In genomic region chr10:59615981-59616520, GRCm38 (mm10) we compare ENCODE assay signal across 8 mouse cellular contexts. TPM values are rescaled to one million over a fixed set of nuclear protein-coding genes. Genes with fewer than 3 reads are reported as not detected.
DNase-seq lines count a peak whose midpoint lies in the region; ATAC-seq and TF ChIP-seq lines count a peak whose summit lies in the region.

Gene Gm10322 (plus strand): TSS chr10:59616063.

- peak; percentile 21; the same call in 1 of the 2 replicates for TF ChIP-seq CTCF in gastrocnemius, adult 2 months (IDR thresholded peaks at IDR 0.05)
- TF ChIP-seq CTCF in stomach, postnatal 0 days (IDR thresholded peaks at IDR 0.05; ENCODE audit: low read depth): peak; percentile 43

- H3K9me3 ChIP-seq in neural tube, embryonic 11.5 days (ENCODE audit: control insufficient read depth, low read length): no peaks in the 10 kb centered on the region
- no peaks in the 10 kb centered on the region for H3K9me3 ChIP-seq in limb, embryonic 14.5 days (ENCODE audit: control insufficient read depth, low read length)
- no peaks in the 10 kb centered on the region for H3K9me3 ChIP-seq in midbrain, embryonic 13.5 days
- H3K9me3 ChIP-seq in stomach, postnatal 0 days (ENCODE audit: control insufficient read depth, low read length): no peaks in the 10 kb centered on the region

- H3K4me1 ChIP-seq in neural tube, embryonic 11.5 days (ENCODE audit: control insufficient read depth, insufficient read depth, low read length): peaks cover 6% of the 10 kb centered on the region; the same call in 1 of the 2 replicates
- peaks cover 24% of the 10 kb centered on the region for H3K4me1 ChIP-seq in limb, embryonic 14.5 days (ENCODE audit: control insufficient read depth, insufficient read depth, low read length)
- H3K4me1 ChIP-seq in midbrain, embryonic 13.5 days (replicated peaks): peaks cover 24% of the 10 kb centered on the region
- H3K4me1 ChIP-seq in stomach, postnatal 0 days (replicated peaks; ENCODE audit: control insufficient read depth, insufficient read depth): no peaks in the 10 kb centered on the region; the same call in 1 of the 2 replicates

- H3K27ac ChIP-seq in neural tube, embryonic 11.5 days (ENCODE audit: low read depth, low read length): peak within 1 kb of the TSS; percentile 86
- peak within 1 kb of the TSS; percentile 90 for H3K27ac ChIP-seq in gastrocnemius, adult 2 months
- peak within 1 kb of the TSS; percentile 86 for H3K27ac ChIP-seq in limb, embryonic 14.5 days (replicated peaks; ENCODE audit: low read depth, low read length)
- peak within 1 kb of the TSS; percentile 90 for H3K27ac ChIP-seq in midbrain, embryonic 13.5 days
- peak within 1 kb of the TSS; percentile 95 for H3K27ac ChIP-seq in stomach, postnatal 0 days (replicated peaks)

- peak within 1 kb of the TSS; percentile 95 for H3K9ac ChIP-seq in neural tube, embryonic 11.5 days (ENCODE audit: low read length)
- H3K9ac ChIP-seq in limb, embryonic 14.5 days (ENCODE audit: low read depth, low read length, severe bottlenecking): peak within 1 kb of the TSS; percentile 94
- H3K9ac ChIP-seq in midbrain, embryonic 13.5 days (replicated peaks): peak within 1 kb of the TSS; percentile 95
- peak within 1 kb of the TSS; percentile 97 for H3K9ac ChIP-seq in stomach, postnatal 0 days (ENCODE audit: low read length)

- WGBS in neural tube, embryonic 11.5 days: under 1% methylated on average over 43 of the region's 51 CpGs
- 0% methylated on average over 22 of the region's 51 CpGs for WGBS in limb, embryonic 14.5 days
- under 1% methylated on average over 36 of the region's 51 CpGs for WGBS in midbrain, embryonic 13.5 days
- WGBS in stomach, postnatal 0 days: under 1% methylated on average over 34 of the region's 51 CpGs

- ATAC-seq in neural tube, embryonic 11.5 days (ENCODE audit: insufficient read depth, low FRiP score, low TSS enrichment): peak; percentile 82
- peak; percentile 46 for ATAC-seq in common myeloid progenitor, adult 5-6 weeks (replicated peaks; ENCODE audit: low read depth, poor library complexity, severe bottlenecking)
- ATAC-seq in limb, embryonic 14.5 days (ENCODE audit: low FRiP score, low read depth): peak; percentile 70
- ATAC-seq in midbrain, embryonic 13.5 days: peak; percentile 89
- ATAC-seq in stomach, postnatal 0 days (ENCODE audit: low FRiP score, low TSS enrichment): peak; percentile 87

- TF ChIP-seq EP300 in stomach, postnatal 0 days (optimal IDR thresholded peaks at IDR 0.05): no peak

- no peaks in the 10 kb centered on the region for H3K27me3 ChIP-seq in neural tube, embryonic 11.5 days (ENCODE audit: control insufficient read depth, insufficient read depth, low read length)
- H3K27me3 ChIP-seq in limb, embryonic 14.5 days (ENCODE audit: control insufficient read depth, insufficient read depth, low read length): no peaks in the 10 kb centered on the region
- peaks cover 7% of the 10 kb centered on the region for H3K27me3 ChIP-seq in midbrain, embryonic 13.5 days
- no peaks in the 10 kb centered on the region for H3K27me3 ChIP-seq in stomach, postnatal 0 days (ENCODE audit: control insufficient read depth, insufficient read depth, low read length)

- DNase-seq in neural tube, embryonic 11.5 days (ENCODE audit: low spot score): peak; percentile 68
- DNase-seq in neural tube, embryonic 10.5 days (ENCODE audit: extremely low spot score, low spot score): no peak
- DNase-seq in gastrocnemius, adult 2 months: peak; percentile 89
- peak; percentile 72 for DNase-seq in induced T-regulatory cell, adult 2 months (ENCODE audit: low read depth)
- DNase-seq in limb, embryonic 14.5 days (ENCODE audit: low spot score): peak; percentile 55
- DNase-seq in stomach, postnatal 0 days (ENCODE audit: low spot score): peak; percentile 81

- intact Hi-C loops in gastrocnemius, adult 2 months (cut with DNase I): loop anchor here (2.0 to 10.0 kb wide), 4 partner anchors 87 to 259 kb away; partner anchors contain the start of genes Dnajb12 and Micu1

- no peak for TF ChIP-seq POLR2A in limb, embryonic 14.5 days (IDR thresholded peaks at IDR 0.05; ENCODE audit: borderline replicate concordance, extremely low read depth, insufficient read depth, insufficient read length)

- H3K36me3 ChIP-seq in neural tube, embryonic 11.5 days (ENCODE audit: control insufficient read depth, insufficient read depth, low read length): no peaks in the 10 kb centered on the region
- H3K36me3 ChIP-seq in limb, embryonic 14.5 days (ENCODE audit: control insufficient read depth, insufficient read depth, low read length): no peaks in the 10 kb centered on the region
- no peaks in the 10 kb centered on the region for H3K36me3 ChIP-seq in midbrain, embryonic 13.5 days
- H3K36me3 ChIP-seq in stomach, postnatal 0 days (ENCODE audit: control insufficient read depth, insufficient read depth, low read length): no peaks in the 10 kb centered on the region

- H3K4me2 ChIP-seq in neural tube, embryonic 11.5 days (ENCODE audit: low read depth): peak within 1 kb of the TSS; percentile 86
- H3K4me2 ChIP-seq in limb, embryonic 14.5 days (replicated peaks; ENCODE audit: low read depth, low read length, severe bottlenecking): peak within 1 kb of the TSS; percentile 84
- H3K4me2 ChIP-seq in midbrain, embryonic 13.5 days (replicated peaks): peak within 1 kb of the TSS; percentile 85
- H3K4me2 ChIP-seq in stomach, postnatal 0 days (replicated peaks; ENCODE audit: low read depth): peak within 1 kb of the TSS; percentile 81

- peak within 1 kb of the TSS; percentile 89 for H3K4me3 ChIP-seq in neural tube, embryonic 11.5 days (ENCODE audit: low read depth, low read length)
- H3K4me3 ChIP-seq in gastrocnemius, adult 2 months: peak within 1 kb of the TSS; percentile 77
- H3K4me3 ChIP-seq in limb, embryonic 14.5 days (replicated peaks; ENCODE audit: low read length): peak within 1 kb of the TSS; percentile 92
- peak within 1 kb of the TSS; percentile 85 for H3K4me3 ChIP-seq in midbrain, embryonic 13.5 days (replicated peaks)
- peak within 1 kb of the TSS; percentile 96 for H3K4me3 ChIP-seq in stomach, postnatal 0 days (ENCODE audit: low read depth, low read length)

RNA-seq across cellular contexts. Expression of gene Gm10322, which starts in this region (rescaled TPM):
- polyA plus RNA-seq in neural tube, embryonic 11.5 days (2014; fragmentation: Nextera tagmentation; extraction: Ambion mirVana): not detected in 2 replicates
- not detected in 2 replicates for total RNA-seq in common myeloid progenitor, adult 5-6 weeks (2017)
- not detected for total RNA-seq in gastrocnemius, adult 2 months (2021)
- not detected in 2 replicates for polyA plus RNA-seq in limb, embryonic 14.5 days (2012; rRNA removed)
- polyA plus RNA-seq in limb, embryonic 14.5 days (2014; fragmentation: Nextera tagmentation; extraction: Ambion mirVana): not detected in 2 replicates
- polyA plus RNA-seq in midbrain, embryonic 13.5 days (2015; fragmentation: Nextera tagmentation; extraction: Ambion mirVana): not detected in 2 replicates
- polyA plus RNA-seq in stomach, postnatal 0 days (2015; fragmentation: Nextera tagmentation; extraction: Ambion mirVana): 0.38 TPM in 1 of 2 replicates, not detected in the other

Comparison
In these comparisons a context has a peak if more than half of its experiments do, and no peak if none do; other contexts are left out.
1. Peak in DNase-seq, ATAC-seq, H3K4me3 ChIP-seq, H3K27ac ChIP-seq, H3K9ac ChIP-seq and H3K4me2 ChIP-seq in neural tube, embryonic 11.5 days; RNA of the gene not detected or under 1 TPM.
2. Peak in ATAC-seq in common myeloid progenitor, adult 5-6 weeks; RNA of the gene not detected or under 1 TPM.
3. Peak in DNase-seq, H3K4me3 ChIP-seq and H3K27ac ChIP-seq in gastrocnemius, adult 2 months; RNA of the gene not detected or under 1 TPM.
4. Peak in DNase-seq, ATAC-seq, H3K4me3 ChIP-seq, H3K27ac ChIP-seq, H3K9ac ChIP-seq and H3K4me2 ChIP-seq in limb, embryonic 14.5 days; RNA of the gene not detected or under 1 TPM.
5. Peak in ATAC-seq, H3K4me3 ChIP-seq, H3K27ac ChIP-seq, H3K9ac ChIP-seq and H3K4me2 ChIP-seq in midbrain, embryonic 13.5 days; RNA of the gene not detected or under 1 TPM.
6. Peak in DNase-seq, ATAC-seq, H3K4me3 ChIP-seq, H3K27ac ChIP-seq, H3K9ac ChIP-seq and H3K4me2 ChIP-seq in stomach, postnatal 0 days; RNA of the gene not detected or under 1 TPM.